ENCODE assay signal across 23 mouse cellular contexts in the genomic region with DNA sequence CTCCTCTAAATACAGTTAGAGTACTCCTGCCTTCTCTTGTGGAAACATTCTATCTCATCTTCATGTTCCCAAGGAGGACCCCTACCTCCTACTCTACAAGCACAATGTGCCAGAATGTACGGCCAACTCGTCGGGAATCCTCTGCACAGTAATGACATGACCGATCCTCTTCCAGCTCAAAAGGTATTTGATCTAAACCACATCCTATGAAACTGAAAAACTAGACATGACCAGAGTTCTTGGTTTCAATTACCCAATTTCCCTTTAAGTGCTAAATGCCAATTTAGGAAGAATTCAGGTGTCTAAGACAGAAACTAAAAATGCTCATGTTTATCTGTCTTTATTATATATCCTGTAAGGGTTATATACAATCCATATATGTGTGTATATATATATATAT. TPM values are rescaled to one million over a fixed set of nuclear protein-coding genes. Genes with fewer than 3 reads are reported as not detected.
DNase-seq lines count a peak whose midpoint lies in the region; ATAC-seq and TF ChIP-seq lines count a peak whose summit lies in the region.
"Had no signal": no experiment of that assay in that cellular context is flagged by ENCODE, and none has a peak within 500 bp of the region (broad histone marks: within the 10 kb centered on the region; RNA-seq: fewer than 3 reads in every experiment).

No protein-coding gene starts in this region.

- no peak overlapping the region for H3K27ac ChIP-seq in CH12.LX (ENCODE audit: insufficient read depth, low read depth)
- H3K27ac ChIP-seq in embryonic facial prominence, embryonic 10.5 days (replicated peaks) = no peak overlapping the region
- no peak overlapping the region for H3K27ac ChIP-seq in midbrain, embryonic 14.5 days (replicated peaks; ENCODE audit: low read depth, low read length)
- H3K27ac ChIP-seq: embryonic facial prominence, embryonic 13.5 days; embryonic facial prominence, embryonic 15.5 days; forebrain, embryonic 10.5 days; forebrain, embryonic 12.5 days had no signal

- DNase-seq in CH12.LX (ENCODE audit: extremely low read depth) = no peak
- DNase-seq in induced T-regulatory cell, adult 2 months (ENCODE audit: low read depth) = peak; percentile 60
- no peak for DNase-seq in left cerebral cortex, adult 8-10 months (ENCODE audit: low spot score in 2 of 2)
- DNase-seq in embryonic facial prominence, embryonic 10.5 days (ENCODE audit: low spot score) = no peak
- no peak for DNase-seq in gastrocnemius, postnatal 4 days (ENCODE audit: low spot score in 2 of 2)
- DNase-seq in midbrain, embryonic 14.5 days = no peak
- DNase-seq: adrenal gland, adult 8-10 months; adrenal gland, postnatal 14 days; adrenal gland, postnatal 36 days; cerebellum, adult 11-12 months; cerebellum, adult 2 months; cerebellum, adult 9-10 months; cerebellum, postnatal 10 days; cerebellum, postnatal 25 days had no signal

- no peaks in the 10 kb centered on the region for H3K27me3 ChIP-seq in CH12.LX (replicated peaks)
- no peaks in the 10 kb centered on the region for H3K27me3 ChIP-seq in embryonic facial prominence, embryonic 10.5 days (replicated peaks; ENCODE audit: low read depth, poor library complexity, severe bottlenecking)
- H3K27me3 ChIP-seq in midbrain, embryonic 14.5 days (ENCODE audit: control insufficient read depth, insufficient read depth, low read length) = no peaks in the 10 kb centered on the region
- H3K27me3 ChIP-seq: embryonic facial prominence, embryonic 13.5 days; embryonic facial prominence, embryonic 15.5 days; forebrain, embryonic 12.5 days had no signal

- no peak for TF ChIP-seq POLR2A in CH12.LX (IDR thresholded peaks at IDR 0.05; ENCODE audit: low read depth, low read length)

- ATAC-seq in CD4-positive, CD25-positive, alpha-beta regulatory T cell, adult 4 months = peak; percentile 74
- 0 out of 2 replicates have a peak, but pooled peaks have one; percentile 27 for ATAC-seq in megakaryocyte, adult 5-6 weeks (ENCODE audit: poor library complexity, severe bottlenecking)
- ATAC-seq in midbrain, embryonic 14.5 days (ENCODE audit: low FRiP score, low TSS enrichment) = no peak
- ATAC-seq: forebrain, embryonic 14.5 days; forebrain, embryonic 16.5 days had no signal

- H3K36me3 ChIP-seq in CH12.LX (replicated peaks in 1 of 2; ENCODE audit: control insufficient read depth in 1 of 2, insufficient read depth in 1 of 2, low read length in 1 of 2) = peaks cover 0 to 5% of the 10 kb centered on the region in 2 experiments
- peaks cover 14% of the 10 kb centered on the region; the same call in 1 of the 2 replicates for H3K36me3 ChIP-seq in embryonic facial prominence, embryonic 10.5 days (replicated peaks)
- no peaks in the 10 kb centered on the region for H3K36me3 ChIP-seq in midbrain, embryonic 14.5 days (ENCODE audit: control insufficient read depth, insufficient read depth, low read length)
- H3K36me3 ChIP-seq: embryonic facial prominence, embryonic 13.5 days; embryonic facial prominence, embryonic 15.5 days; forebrain, embryonic 12.5 days had no signal

- H3K9me3 ChIP-seq in CH12.LX (replicated peaks; ENCODE audit: low read length) = no peaks in the 10 kb centered on the region
- no peaks in the 10 kb centered on the region for H3K9me3 ChIP-seq in embryonic facial prominence, embryonic 10.5 days
- H3K9me3 ChIP-seq in midbrain, embryonic 14.5 days (ENCODE audit: control insufficient read depth, low read length) = no peaks in the 10 kb centered on the region
- H3K9me3 ChIP-seq: embryonic facial prominence, embryonic 13.5 days; embryonic facial prominence, embryonic 15.5 days; forebrain, embryonic 10.5 days; forebrain, embryonic 12.5 days had no signal

- no peak overlapping the region for H3K9ac ChIP-seq in CH12.LX (ENCODE audit: insufficient read depth, low read depth)
- H3K9ac ChIP-seq in midbrain, embryonic 14.5 days (replicated peaks; ENCODE audit: low read length) = no peak overlapping the region
- H3K9ac ChIP-seq: embryonic facial prominence, embryonic 13.5 days; embryonic facial prominence, embryonic 15.5 days; forebrain, embryonic 12.5 days had no signal

- no peak overlapping the region for H3K4me2 ChIP-seq in CH12.LX (ENCODE audit: insufficient read depth, low read depth, poor library complexity, severe bottlenecking)
- no peak overlapping the region for H3K4me2 ChIP-seq in midbrain, embryonic 14.5 days (ENCODE audit: low read length)
- H3K4me2 ChIP-seq: embryonic facial prominence, embryonic 13.5 days; embryonic facial prominence, embryonic 15.5 days; forebrain, embryonic 12.5 days had no signal

- no peak for TF ChIP-seq RAD21 in CH12.LX (IDR thresholded peaks at IDR 0.05; ENCODE audit: low read depth, low read length)

- in situ Hi-C loops in CH12.LX (cut with MboI; ENCODE audit: low pct_ligation_motif_present, low pct_unique_long_range_greater_than_20kb, low sequenced_read_pairs) = loop anchor here (25.0 kb wide), 1 partner anchor 190 kb away; no protein-coding TSS in a partner anchor

- no peak for TF ChIP-seq CTCF in CH12.LX (conservative IDR thresholded peaks at IDR 0.05 in 1 of 2, IDR thresholded peaks at IDR 0.05 in 1 of 2; ENCODE audit: low read depth in 2 of 2, low read length in 2 of 2)

- H3K4me1 ChIP-seq in CH12.LX (ENCODE audit: control insufficient read depth in 1 of 2, insufficient read depth in 2 of 2) = peaks cover 6 to 21% of the 10 kb centered on the region in 2 experiments; a peak in 3 of 4 replicates
- H3K4me1 ChIP-seq in embryonic facial prominence, embryonic 10.5 days = peaks cover 4% of the 10 kb centered on the region; the same call in 1 of the 2 replicates
- H3K4me1 ChIP-seq in midbrain, embryonic 14.5 days (ENCODE audit: control insufficient read depth, insufficient read depth, low read length) = peaks cover 4% of the 10 kb centered on the region; the same call in 1 of the 2 replicates
- H3K4me1 ChIP-seq: embryonic facial prominence, embryonic 13.5 days had no signal

- dilution Hi-C loops in CH12.LX (cut with MboI; ENCODE audit: extremely low pct_ligation_motif_present, extremely low pct_unique_long_range_greater_than_20kb, low sequenced_read_pairs) = no loop called here

- H3K4me3 ChIP-seq in CH12.LX (replicated peaks in 1 of 3; ENCODE audit: low read depth in 2 of 3, low read length in 2 of 3, poor library complexity in 1 of 3) = no peak overlapping the region
- H3K4me3 ChIP-seq in embryonic facial prominence, embryonic 10.5 days = no peak overlapping the region
- no peak overlapping the region for H3K4me3 ChIP-seq in midbrain, embryonic 14.5 days (replicated peaks; ENCODE audit: low read depth, low read length)
- H3K4me3 ChIP-seq: embryonic facial prominence, embryonic 13.5 days; embryonic facial prominence, embryonic 15.5 days; erythroblast, embryonic 14.5 days; forebrain, embryonic 10.5 days; forebrain, embryonic 12.5 days had no signal

- 94% methylated on average over 4 of the region's 4 CpGs for WGBS in embryonic facial prominence, embryonic 10.5 days
- 69% methylated on average over 4 of the region's 4 CpGs for WGBS in midbrain, embryonic 14.5 days

- TF ChIP-seq EP300 in CH12.LX (IDR thresholded peaks at IDR 0.05; ENCODE audit: low read length) = no peak

- no peaks in the 10 kb centered on the region for H3K79me2 ChIP-seq in CH12.LX (replicated peaks; ENCODE audit: control insufficient read depth, extremely low read depth, insufficient read depth, poor library complexity, severe bottlenecking)

TF ChIP-seq in CH12.LX, 34 proteins besides CTCF, POLR2A, EP300 and RAD21:
- TF ChIP-seq IRF4 (IDR thresholded peaks at IDR 0.05; ENCODE audit: low read depth, low read length) (peak; percentile 46; the same call in 1 of the 2 replicates), GABPA (IDR thresholded peaks at IDR 0.05; ENCODE audit: insufficient replicate concordance, low read depth, low read length) (no peak), NELFE (IDR thresholded peaks at IDR 0.05; ENCODE audit: low read depth, low read length) (no peak), NRF1 (IDR thresholded peaks at IDR 0.05; ENCODE audit: low read depth, low read length) (no peak), ELF1 (IDR thresholded peaks at IDR 0.05; ENCODE audit: low read depth, low read length) (no peak)

RNA-seq across cellular contexts. Expression of a gene that starts 23.5 kb away (rescaled TPM):
- 10 to 100 TPM; 17.3 to 25.6 TPM for polyA plus RNA-seq in CD4-positive, CD25-positive, alpha-beta regulatory T cell, adult 4 months (2017; shearing (Covaris generic))
- total RNA-seq in CH12.LX (2012; rRNA removed) (4.6 and 5.5 TPM in 2 replicates), CH12.LX (2014; rRNA removed) (10.3 and 10.9 TPM in 2 replicates)
- polyA plus RNA-seq in CH12.LX (2012; ENCODE audit: insufficient read length, low read depth) = 3.7 and 7.9 TPM in 2 replicates
- total RNA-seq in megakaryocyte, adult 5-6 weeks (2015) = 7.9 and 11.0 TPM in 2 replicates
- total RNA-seq in megakaryocyte, adult 5-6 weeks (2017) = 10.9 and 11.0 TPM in 2 replicates
- 10 to 100 TPM; 10.2 to 16.2 (median 15.1) TPM for total RNA-seq in left cerebral cortex, adult 8-10 months (2022)
- polyA plus RNA-seq in embryonic facial prominence, embryonic 10.5 days (2016; fragmentation: Nextera tagmentation; extraction: Ambion mirVana) = 8.0 and 8.6 TPM in 2 replicates
- 1 to 10 TPM; 6.8 to 7.4 TPM for total RNA-seq in gastrocnemius, postnatal 4 days (2021)
- 22.8 and 23.7 TPM in 2 replicates for polyA plus RNA-seq in midbrain, embryonic 14.5 days (2014; fragmentation: Nextera tagmentation; extraction: Ambion mirVana)

RNA-seq across cellular contexts. Expression of a gene that starts 23.9 kb away (rescaled TPM):
- polyA plus RNA-seq in CD4-positive, CD25-positive, alpha-beta regulatory T cell, adult 4 months (2017; shearing (Covaris generic)) = 10 to 100 TPM in 1 of 2 experiments, 1 to 10 TPM in 1; 7.0 to 13.8 TPM
- total RNA-seq in CH12.LX (2012; rRNA removed) (2.6 and 4.2 TPM in 2 replicates), CH12.LX (2014; rRNA removed) (5.2 and 5.9 TPM in 2 replicates)
- 2.4 and 3.2 TPM in 2 replicates for polyA plus RNA-seq in CH12.LX (2012; ENCODE audit: insufficient read length, low read depth)
- 5.1 and 9.5 TPM in 2 replicates for total RNA-seq in megakaryocyte, adult 5-6 weeks (2015)
- 8.7 and 10.9 TPM in 2 replicates for total RNA-seq in megakaryocyte, adult 5-6 weeks (2017)
- 10 to 100 TPM; 26.3 to 32.1 (median 27.1) TPM for total RNA-seq in left cerebral cortex, adult 8-10 months (2022)
- polyA plus RNA-seq in embryonic facial prominence, embryonic 10.5 days (2016; fragmentation: Nextera tagmentation; extraction: Ambion mirVana) = 12.3 and 14.1 TPM in 2 replicates
- 10 to 100 TPM; 17.6 to 19.8 TPM for total RNA-seq in gastrocnemius, postnatal 4 days (2021)
- 12.2 and 15.1 TPM in 2 replicates for polyA plus RNA-seq in midbrain, embryonic 14.5 days (2014; fragmentation: Nextera tagmentation; extraction: Ambion mirVana)
